Mouse (Mus musculus): ENCODE results near the gene Prn.

DNA sequence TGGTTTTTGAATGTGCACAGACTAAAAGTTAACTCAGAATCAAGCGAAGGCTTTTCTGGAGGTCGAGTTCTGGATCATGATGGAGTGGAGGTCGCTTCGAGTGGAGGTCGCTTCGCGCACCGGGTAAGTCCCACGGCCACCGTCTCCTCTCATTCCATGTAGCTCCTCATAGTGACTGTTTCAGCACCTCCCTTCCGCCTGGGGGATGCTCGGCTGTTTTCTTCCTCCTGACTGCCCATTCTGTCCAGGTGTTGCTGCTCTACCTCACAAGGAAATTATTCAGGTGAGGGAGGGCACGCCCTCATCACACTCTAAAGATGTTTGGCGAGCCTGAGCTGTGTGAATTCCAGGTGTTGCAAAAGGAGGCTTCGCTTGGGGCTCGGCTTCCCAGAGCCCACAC, 36.6 kb downstream of the Prn start:
- TF ChIP-seq CTCF (IDR thresholded peaks at IDR 0.05; ENCODE audit: control insufficient read depth, insufficient read depth, insufficient replicate concordance, low read depth, low read length) (no peak), POLR2A (IDR thresholded peaks at IDR 0.05; ENCODE audit: control insufficient read depth, low read depth, low read length) (no peak)
